Mouse (Mus musculus) limb, embryonic 14.5 days (tissue): ENCODE results near the gene 2210408I21Rik. TPM values are rescaled to one million over a fixed set of nuclear protein-coding genes. Genes with fewer than 3 reads are reported as not detected.

Experiments used
- ATAC-seq: fragments of 200-750 bp; cut with Nextera tagmentation; 2 replicates; pipeline ENCODE4 v1.8.0; 2017; ENCODE audit warnings: low read depth, moderate number of reproducible peaks, moderate TSS enrichment; ENCODE audit not compliant: low FRiP score
- DNase-seq: peaks from one replicate; pipeline ENCODE4 v3.0.0-alpha.2; 2015; ENCODE audit warnings: low spot score
- H3K27ac ChIP-seq: fragments of 300-500 bp; sonication (generic); replicated peaks from 2 replicates; pipeline ENCODE4 v1.5.1; 2014; ENCODE audit warnings: low read depth, mild to moderate bottlenecking, low read length, moderate library complexity, mixed read lengths
- H3K27me3 ChIP-seq: fragments of 300-500 bp; sonication (generic); 2 replicates; pipeline ENCODE4 v1.6.1; 2014; ENCODE audit warnings: low read length, mixed read lengths; ENCODE audit not compliant: control insufficient read depth, insufficient read depth
- H3K36me3 ChIP-seq: fragments of 300-500 bp; sonication (generic); 2 replicates; pipeline ENCODE4 v1.6.1; 2014; ENCODE audit warnings: mild to moderate bottlenecking, low read length, moderate library complexity, mixed read lengths; ENCODE audit not compliant: control insufficient read depth, insufficient read depth
- H3K4me1 ChIP-seq: fragments of 300-500 bp; sonication (generic); 2 replicates; pipeline ENCODE4 v1.6.1; 2014; ENCODE audit warnings: antibody characterized with exemption, low read length, mixed read lengths; ENCODE audit not compliant: control insufficient read depth, insufficient read depth
- H3K4me2 ChIP-seq: fragments of 300-500 bp; sonication (generic); replicated peaks from 2 replicates; pipeline ENCODE4 v1.6.1; 2014; ENCODE audit warnings: low read depth, mild to moderate bottlenecking, low read length, moderate library complexity; ENCODE audit not compliant: severe bottlenecking
- H3K4me3 ChIP-seq: fragments of 300-500 bp; sonication (generic); replicated peaks from 2 replicates; pipeline ENCODE4 v1.5.1; 2014; ENCODE audit warnings: low read length
- H3K9ac ChIP-seq: fragments of 300-500 bp; sonication (generic); 2 replicates; pipeline ENCODE4 v1.6.1; 2014; ENCODE audit warnings: mild to moderate bottlenecking, low read depth, low read length, moderate library complexity; ENCODE audit not compliant: severe bottlenecking
- H3K9me3 ChIP-seq: fragments of 300-500 bp; sonication (generic); 2 replicates; pipeline ENCODE4 v1.6.1; 2016; ENCODE audit warnings: low read length; ENCODE audit not compliant: control insufficient read depth
- POLR2A ChIP-seq: fragments of 200-500 bp; IDR thresholded peaks from 2 replicates; pipeline ENCODE4 v1.8.0; 2012; ENCODE audit warnings: inconsistent platforms, mild to moderate bottlenecking, moderate library complexity, borderline replicate concordance; ENCODE audit not compliant: insufficient read depth, insufficient read length; ENCODE audit errors: extremely low read depth
- whole genome bisulfite sequencing: fragments of 180-500 bp; shearing (Covaris S2); extraction: QIAGEN DNeasy Blood & Tissue Kit; methylation state at CpG from one replicate; pipeline ENCODE4 v1.1.7; 2014; 5-methylcytosine and 5-hydroxymethylcytosine counted together
- polyA plus RNA-seq, 2 experiments: library from polyadenylated mRNA; depleted of rRNA in 1 of 2; stranded (reverse) in 1 of 2; unstranded in 1 of 2; fragments of >200 nt; fragmentation: Nextera tagmentation in 1 of 2; extraction: Ambion mirVana in 1 of 2; gene quantifications; 2 replicates each; pipeline versions ENCODE4 v1.2.1 to v1.2.3; 2012 to 2014

The 2210408I21Rik gene
- polyA plus RNA-seq, 2 experiments, result 3.9 to 10.5 TPM

DNA sequence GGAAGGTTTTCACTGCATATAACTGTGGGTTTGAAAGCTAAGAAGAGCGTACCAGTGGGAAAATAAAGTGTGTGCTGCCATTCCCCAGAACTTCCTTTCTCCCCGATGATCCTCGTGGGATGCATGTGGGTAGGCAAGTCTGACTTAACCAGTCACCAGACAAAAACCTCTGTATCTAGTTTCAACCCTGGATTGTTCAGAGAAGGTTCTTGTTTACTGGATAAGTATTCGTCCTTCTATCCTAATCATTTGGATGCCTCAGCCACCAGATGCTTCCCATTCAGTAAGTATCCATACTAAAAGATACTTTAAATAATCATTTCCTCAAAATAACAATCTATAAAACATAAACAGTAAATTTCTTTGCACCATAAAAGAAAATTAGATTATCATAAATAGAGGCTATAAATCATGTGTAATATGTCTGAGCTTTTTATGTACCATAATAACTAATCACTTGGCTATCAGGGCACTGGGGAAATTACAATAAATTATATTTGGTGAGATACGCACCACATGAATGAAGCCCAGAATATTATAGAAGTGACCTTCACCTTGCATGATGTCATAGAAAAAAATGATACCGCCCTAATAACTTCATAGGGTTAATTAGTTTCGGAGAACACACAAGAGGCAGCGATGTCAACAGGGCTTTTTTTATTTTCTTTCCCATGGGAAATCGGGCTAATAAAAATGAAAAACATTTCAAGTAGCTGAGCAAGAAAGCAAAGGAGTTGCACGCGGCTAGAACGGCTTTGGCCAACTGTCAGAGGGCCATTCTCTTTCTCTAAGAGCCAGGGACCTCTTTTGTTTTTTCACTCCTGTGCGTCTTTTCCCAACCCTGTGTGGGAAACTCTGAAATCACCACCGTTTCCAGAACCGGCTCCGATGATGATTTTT, 412.4 kb downstream of the 2210408I21Rik start:
- Histone ChIP-seq H3K4me1 (no peaks in the 10 kb centered on the region), H3K4me3 (no peak overlapping the region), H3K9me3 (no peaks in the 10 kb centered on the region), H3K27me3 (no peaks in the 10 kb centered on the region), H3K4me2 (peak overlapping the region; percentile 27; the same call in 1 of the 2 replicates), H3K27ac (no peak overlapping the region), H3K9ac (no peak overlapping the region), H3K36me3 (no peaks in the 10 kb centered on the region)
- TF ChIP-seq POLR2A, result no peak
- DNase-seq, result no peak
- WGBS, result 30% methylated on average over 16 of the region's 16 CpGs
- ATAC-seq, result no peak

DNA sequence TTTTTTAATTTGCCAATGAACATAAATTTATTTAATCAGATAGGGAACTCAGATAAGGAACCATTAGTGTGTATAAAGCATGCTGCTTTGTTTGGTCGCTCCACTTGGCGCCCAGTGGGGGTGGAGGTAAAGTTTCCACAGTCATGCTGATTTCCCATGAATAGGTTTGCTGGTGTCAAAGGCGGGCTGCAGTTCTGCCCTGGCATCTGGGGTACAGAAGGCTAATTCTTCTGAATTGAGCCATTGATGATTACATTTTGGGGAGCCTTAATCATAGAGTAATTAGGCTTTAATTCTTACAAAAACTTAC, 413.0 kb downstream of the 2210408I21Rik start:
- no peak for TF ChIP-seq POLR2A
- H3K9me3 ChIP-seq, result no peaks in the 10 kb centered on the region
- DNase-seq (no peak), ATAC-seq (no peak)
- H3K4me2 ChIP-seq, result peak overlapping the region; percentile 27; the same call in 1 of the 2 replicates
- no peaks in the 10 kb centered on the region for H3K27me3 ChIP-seq
- H3K4me3 ChIP-seq, result no peak overlapping the region
- H3K4me1 ChIP-seq, result no peaks in the 10 kb centered on the region
- H3K9ac ChIP-seq, result no peak overlapping the region
- H3K36me3 ChIP-seq, result no peaks in the 10 kb centered on the region
- 12% methylated on average over 3 of the region's 3 CpGs for WGBS
- H3K27ac ChIP-seq, result no peak overlapping the region

DNA sequence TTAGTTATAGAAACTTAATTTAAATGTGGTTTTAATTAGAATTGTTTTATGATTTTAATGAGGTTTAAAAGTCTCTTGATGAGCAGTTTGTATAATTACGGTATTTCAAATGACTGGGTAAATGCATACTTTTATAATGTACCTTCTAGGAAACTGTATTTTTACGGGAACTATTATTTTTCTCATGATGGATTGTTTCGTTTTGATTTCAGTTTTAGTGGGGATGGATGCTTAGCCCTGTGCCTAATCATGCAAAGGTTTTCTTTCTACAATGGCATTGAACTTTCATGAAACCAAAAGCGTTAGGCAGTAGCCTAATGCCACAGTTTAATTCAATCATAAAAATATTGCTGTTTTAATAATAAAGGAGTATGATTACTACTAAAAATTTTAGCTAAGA, 413.4 kb downstream of the 2210408I21Rik start:
- no peak for ATAC-seq
- H3K4me1 ChIP-seq, result no peaks in the 10 kb centered on the region
- no peak overlapping the region for H3K9ac ChIP-seq
- no peaks in the 10 kb centered on the region for H3K9me3 ChIP-seq
- no peak overlapping the region for H3K4me2 ChIP-seq
- no peak for TF ChIP-seq POLR2A
- H3K27me3 ChIP-seq, result no peaks in the 10 kb centered on the region
- WGBS, result 50% methylated on average over 4 of the region's 4 CpGs
- no peak overlapping the region for H3K4me3 ChIP-seq
- no peaks in the 10 kb centered on the region for H3K36me3 ChIP-seq
- no peak overlapping the region for H3K27ac ChIP-seq
- DNase-seq, result no peak

DNA sequence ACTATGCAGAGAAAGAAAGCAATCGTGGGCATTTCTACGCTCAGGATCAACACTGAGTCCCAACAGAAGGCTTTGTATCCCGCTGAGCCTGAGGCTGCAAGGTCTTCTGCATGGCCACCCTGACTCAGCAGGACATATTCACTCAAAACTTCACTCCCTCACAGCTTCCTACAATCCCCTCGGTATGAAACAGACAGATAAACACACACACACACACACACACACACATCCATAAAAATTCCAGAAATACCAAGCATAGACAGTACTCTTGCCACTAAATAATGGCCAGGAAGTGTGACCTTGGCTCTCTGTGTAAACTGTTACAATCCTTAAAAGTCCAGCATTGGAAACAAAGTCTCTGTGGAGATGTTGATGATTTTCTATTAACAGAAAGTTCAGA, 458.7 kb downstream of the 2210408I21Rik start:
- 70% methylated on average over 4 of the region's 4 CpGs for WGBS
- Histone ChIP-seq H3K36me3 (no peaks in the 10 kb centered on the region), H3K9me3 (no peaks in the 10 kb centered on the region), H3K27ac (no peak overlapping the region), H3K27me3 (no peaks in the 10 kb centered on the region), H3K4me2 (no peak overlapping the region), H3K9ac (no peak overlapping the region), H3K4me1 (no peaks in the 10 kb centered on the region), H3K4me3 (no peak overlapping the region)
- DNase-seq, result no peak
- no peak for TF ChIP-seq POLR2A
- no peak for ATAC-seq

DNA sequence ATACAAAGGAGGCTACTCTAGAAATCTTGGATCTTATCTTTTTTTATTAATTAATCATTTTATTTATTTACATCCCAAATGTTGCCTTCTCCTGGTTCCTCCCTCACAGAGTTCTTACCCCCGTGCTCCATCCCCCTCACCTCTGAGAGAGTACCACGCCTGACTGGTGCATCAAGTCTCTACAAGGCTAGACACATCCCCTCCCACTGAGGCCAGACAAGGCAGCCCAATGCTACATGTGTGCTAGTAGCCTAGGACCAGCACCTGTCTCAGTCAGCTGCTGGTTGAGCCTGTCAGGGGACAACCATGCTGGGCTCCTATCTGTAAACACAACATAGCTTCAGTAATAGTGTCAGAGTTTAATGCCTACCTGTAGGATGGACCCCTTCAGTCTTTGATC, 480.0 kb downstream of the 2210408I21Rik start:
- Histone ChIP-seq H3K36me3 (no peaks in the 10 kb centered on the region), H3K4me1 (no peaks in the 10 kb centered on the region), H3K9me3 (no peaks in the 10 kb centered on the region), H3K9ac (no peak overlapping the region), H3K4me2 (no peak overlapping the region), H3K4me3 (no peak overlapping the region), H3K27me3 (no peaks in the 10 kb centered on the region), H3K27ac (no peak overlapping the region)
- WGBS, result 85% methylated on average over 2 of the region's 2 CpGs
- DNase-seq, result no peak
- ATAC-seq, result no peak
- TF ChIP-seq POLR2A, result no peak

Other genes with a start within 250 kb of the 2210408I21Rik start
- gene Slf1, start 67 bp upstream of the 2210408I21Rik start, polyA plus RNA-seq (2012; rRNA removed), result 16.0 and 19.4 TPM in 2 replicates
- 33.1 and 34.6 TPM in 2 replicates for gene Slf1, start 67 bp upstream of the 2210408I21Rik start, polyA plus RNA-seq (2014; fragmentation: Nextera tagmentation; extraction: Ambion mirVana)